Mouse (Mus musculus) embryonic facial prominence, embryonic 13.5 days (tissue): ENCODE results near the gene Ifnar2. TPM values are rescaled to one million over a fixed set of nuclear protein-coding genes. Genes with fewer than 3 reads are reported as not detected.

Experiments used
- ATAC-seq: fragments of 200-750 bp; cut with Nextera tagmentation; 2 replicates; pipeline ENCODE4 v1.8.0; 2017; ENCODE audit warnings: low read depth; ENCODE audit not compliant: insufficient number of reproducible peaks, insufficient read depth, low FRiP score, low TSS enrichment
- H3K27ac ChIP-seq: fragments of 300-500 bp; sonication (generic); 2 replicates; pipeline ENCODE4 v1.5.1; 2015; ENCODE audit warnings: moderate library complexity, mild to moderate bottlenecking, inconsistent platforms
- H3K27me3 ChIP-seq: fragments of 300-500 bp; sonication (generic); 2 replicates; pipeline ENCODE4 v1.6.1; 2015; ENCODE audit warnings: mild to moderate bottlenecking, inconsistent platforms
- H3K36me3 ChIP-seq: fragments of 300-500 bp; sonication (generic); 2 replicates; pipeline ENCODE4 v1.6.1; 2015; ENCODE audit warnings: mild to moderate bottlenecking, inconsistent platforms
- H3K4me1 ChIP-seq: fragments of 300-500 bp; sonication (generic); 2 replicates; pipeline ENCODE4 v1.6.1; 2015; ENCODE audit warnings: inconsistent platforms
- H3K4me2 ChIP-seq: fragments of 300-500 bp; sonication (generic); 2 replicates; pipeline ENCODE4 v1.6.1; 2015; ENCODE audit warnings: moderate library complexity, mild to moderate bottlenecking, inconsistent platforms
- H3K4me3 ChIP-seq: fragments of 300-500 bp; sonication (generic); 2 replicates; pipeline ENCODE4 v1.5.1; 2015; ENCODE audit warnings: mild to moderate bottlenecking, inconsistent platforms
- H3K9ac ChIP-seq: fragments of 300-500 bp; sonication (generic); 2 replicates; pipeline ENCODE4 v1.6.1; 2015; ENCODE audit warnings: mild to moderate bottlenecking, inconsistent platforms
- H3K9me3 ChIP-seq: fragments of 300-500 bp; sonication (generic); 2 replicates; pipeline ENCODE4 v1.6.1; 2016; ENCODE audit warnings: inconsistent platforms
- WGBS: fragments of 180-500 bp; shearing (Covaris S2); methylation state at CpG from one replicate; pipeline ENCODE4 v1.1.7; 2015; ENCODE audit warnings: mixed read lengths; 5-methylcytosine and 5-hydroxymethylcytosine counted together
- polyA plus RNA-seq: library from polyadenylated mRNA; unstranded; fragments of >200 nt; fragmentation: Nextera tagmentation; extraction: Ambion mirVana; gene quantifications from 2 replicates; pipeline ENCODE4 v1.2.1, GENCODE M21; 2015

The Ifnar2 gene
- polyA plus RNA-seq, 1 experiment from 2014 or later: 55.6 TPM

- no peak overlapping the region for H3K9ac ChIP-seq
- H3K27me3 ChIP-seq: no peaks in the 10 kb centered on the region
- no peak for ATAC-seq
- H3K4me3 ChIP-seq: no peak overlapping the region
- 77% methylated on average over 5 of the region's 5 CpGs for WGBS
- no peak overlapping the region for H3K4me2 ChIP-seq
- H3K4me1 ChIP-seq: peaks cover 20% of the 10 kb centered on the region
- peak overlapping the region; percentile 83 for H3K27ac ChIP-seq
- H3K36me3 ChIP-seq: peaks cover 40% of the 10 kb centered on the region
- H3K9me3 ChIP-seq: no peaks in the 10 kb centered on the region
These were observed 7.6 kb downstream of the Ifnar2 start for GRCm38 (mm10) chr16:91380151-91380550.

- no peak for ATAC-seq
- Histone ChIP-seq H3K4me3 (no peak overlapping the region), H3K9me3 (no peaks in the 10 kb centered on the region), H3K27me3 (no peaks in the 10 kb centered on the region), H3K27ac (no peak overlapping the region), H3K9ac (no peak overlapping the region), H3K36me3 (peaks cover 44% of the 10 kb centered on the region), H3K4me2 (no peak overlapping the region), H3K4me1 (peaks cover 19% of the 10 kb centered on the region)
- WGBS: 80% methylated on average over 4 of the region's 4 CpGs
These were observed 9.0 kb downstream of the Ifnar2 start for GRCm38 (mm10) chr16:91381606-91382005.

- ATAC-seq: no peak
- 79% methylated on average over 9 of the region's 9 CpGs for WGBS
These were observed 9.7 kb downstream of the Ifnar2 start for GRCm38 (mm10) chr16:91382261-91382790.

GRCm38 (mm10) chr16:91384221-91384620 is 11.6 kb downstream of the Ifnar2 start:
- WGBS: 85% methylated on average over 4 of the region's 4 CpGs
- H3K4me1 ChIP-seq: peaks cover 2% of the 10 kb centered on the region
- no peak for ATAC-seq
- H3K36me3 ChIP-seq: peaks cover 60% of the 10 kb centered on the region
- no peaks in the 10 kb centered on the region for H3K27me3 ChIP-seq
- H3K4me3 ChIP-seq: no peak overlapping the region
- H3K4me2 ChIP-seq: no peak overlapping the region
- no peaks in the 10 kb centered on the region for H3K9me3 ChIP-seq
- no peak overlapping the region for H3K27ac ChIP-seq
- H3K9ac ChIP-seq: no peak overlapping the region

More at GRCm38 (mm10) chr16:91382261-91382790, 9.7 kb downstream of the Ifnar2 start:
- Histone ChIP-seq H3K27ac (no peak overlapping the region), H3K4me2 (no peak overlapping the region), H3K9me3 (no peaks in the 10 kb centered on the region), H3K4me1 (peaks cover 16% of the 10 kb centered on the region), H3K4me3 (no peak overlapping the region), H3K36me3 (peaks cover 45% of the 10 kb centered on the region), H3K9ac (no peak overlapping the region), H3K27me3 (no peaks in the 10 kb centered on the region)

GRCm38 (mm10) chr16:91385621-91386020 is 13.0 kb downstream of the Ifnar2 start:
- Histone ChIP-seq H3K27ac (no peak overlapping the region), H3K36me3 (peaks cover 70% of the 10 kb centered on the region), H3K27me3 (no peaks in the 10 kb centered on the region), H3K4me3 (no peak overlapping the region), H3K9ac (no peak overlapping the region), H3K9me3 (no peaks in the 10 kb centered on the region), H3K4me2 (no peak overlapping the region), H3K4me1 (no peaks in the 10 kb centered on the region)
- no peak for ATAC-seq
- 53% methylated on average over 10 of the region's 10 CpGs for WGBS

- ATAC-seq: no peak
- Histone ChIP-seq H3K9me3 (no peaks in the 10 kb centered on the region), H3K9ac (no peak overlapping the region), H3K4me3 (no peak overlapping the region), H3K27me3 (no peaks in the 10 kb centered on the region), H3K4me1 (no peaks in the 10 kb centered on the region), H3K27ac (no peak overlapping the region), H3K4me2 (no peak overlapping the region), H3K36me3 (peaks cover 69% of the 10 kb centered on the region)
- 93% methylated on average over 10 of the region's 10 CpGs for WGBS
These were observed 14.0 kb downstream of the Ifnar2 start for GRCm38 (mm10) chr16:91386419-91387120.

- Histone ChIP-seq H3K4me2 (no peak overlapping the region), H3K4me3 (no peak overlapping the region), H3K27me3 (no peaks in the 10 kb centered on the region), H3K9ac (no peak overlapping the region), H3K27ac (no peak overlapping the region), H3K9me3 (no peaks in the 10 kb centered on the region), H3K4me1 (no peaks in the 10 kb centered on the region), H3K36me3 (peaks cover 69% of the 10 kb centered on the region)
- WGBS: 83% methylated on average over 3 of the region's 3 CpGs
- ATAC-seq: no peak
These were observed 14.5 kb downstream of the Ifnar2 start for GRCm38 (mm10) chr16:91387121-91387486.

- no peak for ATAC-seq
- Histone ChIP-seq H3K36me3 (peaks cover 81% of the 10 kb centered on the region), H3K4me2 (no peak overlapping the region), H3K27me3 (no peaks in the 10 kb centered on the region), H3K27ac (no peak overlapping the region), H3K9me3 (no peaks in the 10 kb centered on the region), H3K4me3 (no peak overlapping the region), H3K9ac (no peak overlapping the region), H3K4me1 (no peaks in the 10 kb centered on the region)
- WGBS: 88% methylated on average over 4 of the region's 4 CpGs
These were observed 17.5 kb downstream of the Ifnar2 start for GRCm38 (mm10) chr16:91390100-91390499.

GRCm38 (mm10) chr16:91391421-91391820 is 18.8 kb downstream of the Ifnar2 start, which contains the start of gene Gm21970:
Gene Gm21970, plus strand, starts transcription at chr16:91391721.
- H3K36me3 ChIP-seq: peaks cover 84% of the 10 kb centered on the region
- H3K4me2 ChIP-seq: no peak within 1 kb of the TSS
- no peak within 1 kb of the TSS for H3K9ac ChIP-seq
- H3K27me3 ChIP-seq: no peaks in the 10 kb centered on the region
- no peak within 1 kb of the TSS for H3K27ac ChIP-seq
- H3K9me3 ChIP-seq: no peaks in the 10 kb centered on the region
- no peaks in the 10 kb centered on the region for H3K4me1 ChIP-seq
- ATAC-seq: no peak
- WGBS: 81% methylated on average over 5 of the region's 5 CpGs
- H3K4me3 ChIP-seq: no peak within 1 kb of the TSS

- H3K36me3 ChIP-seq: peaks cover 62% of the 10 kb centered on the region
- ATAC-seq: no peak
- H3K4me2 ChIP-seq: no peak overlapping the region
- H3K9ac ChIP-seq: no peak overlapping the region
- H3K9me3 ChIP-seq: no peaks in the 10 kb centered on the region
- 86% methylated on average over 4 of the region's 4 CpGs for WGBS
- H3K27ac ChIP-seq: no peak overlapping the region
- H3K4me3 ChIP-seq: no peak overlapping the region
- no peaks in the 10 kb centered on the region for H3K27me3 ChIP-seq
- no peaks in the 10 kb centered on the region for H3K4me1 ChIP-seq
These were observed 22.3 kb downstream of the Ifnar2 start for GRCm38 (mm10) chr16:91394826-91395410.

- no peak for ATAC-seq
- 47% methylated on average over 8 of the region's 8 CpGs for WGBS
- no peak overlapping the region for H3K4me3 ChIP-seq
- no peak overlapping the region for H3K9ac ChIP-seq
- H3K9me3 ChIP-seq: no peaks in the 10 kb centered on the region
- no peaks in the 10 kb centered on the region for H3K27me3 ChIP-seq
- no peak overlapping the region for H3K27ac ChIP-seq
- peaks cover 58% of the 10 kb centered on the region for H3K36me3 ChIP-seq
- no peak overlapping the region for H3K4me2 ChIP-seq
- H3K4me1 ChIP-seq: peaks cover 1% of the 10 kb centered on the region; the same call in 1 of the 2 replicates
These were observed 23.2 kb downstream of the Ifnar2 start for GRCm38 (mm10) chr16:91395633-91396392.
